Mouse (Mus musculus): ENCODE measurements around the gene Col9a2. TPM values are rescaled to one million over a fixed set of nuclear protein-coding genes. Genes with fewer than 3 reads are reported as not detected.

The Col9a2 gene
- polyA plus RNA-seq (2015; fragmentation: Nextera tagmentation; extraction: Ambion mirVana) = 12.3 and 12.5 TPM in 2 replicates

DNA sequence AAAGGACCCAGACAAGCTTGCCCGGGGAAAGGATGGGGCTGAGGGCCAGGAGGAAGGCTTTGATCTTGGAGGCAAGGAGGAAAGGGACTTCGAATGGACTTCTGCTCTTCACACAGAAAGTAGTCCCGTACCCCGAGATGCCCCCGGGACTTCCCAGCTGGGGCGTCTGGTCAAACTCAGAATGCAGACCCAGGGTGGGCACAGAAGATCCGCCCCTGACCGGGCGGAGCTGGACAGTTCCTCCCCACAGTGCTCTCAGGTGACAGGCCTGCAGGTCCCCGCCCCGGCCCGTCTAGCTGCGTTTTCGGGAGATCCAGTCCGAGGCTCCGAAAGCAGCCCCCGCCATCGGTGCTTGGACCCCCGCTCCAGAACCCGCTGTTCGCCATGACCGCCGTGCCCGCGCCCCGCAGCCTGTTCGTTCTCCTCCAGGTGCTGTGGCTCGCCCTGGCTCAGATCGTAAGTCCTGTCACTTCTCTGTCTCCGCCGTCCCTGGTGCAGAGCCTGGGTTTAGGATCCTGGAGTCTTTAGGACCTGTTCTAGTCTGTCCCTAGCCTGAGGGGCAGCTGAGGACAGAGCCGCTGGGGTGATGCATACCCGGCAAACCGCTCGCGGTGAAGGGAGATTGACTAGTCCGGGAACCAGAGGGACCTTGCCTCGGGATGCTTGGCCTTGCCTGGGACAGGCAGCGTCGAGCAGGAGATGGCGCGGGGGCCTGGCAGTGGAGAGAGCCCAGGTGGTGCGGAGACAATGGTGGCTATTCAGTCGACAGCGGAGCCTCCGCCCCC is at the start of gene Col9a2:
Col9a2 (plus strand) TSS at position 55 of the 785 bp plus-strand sequence.
- WGBS = 4% methylated on average over 43 of the region's 46 CpGs
- H3K4me3 ChIP-seq = peak within 1 kb of the TSS; percentile 43
- no peak for ATAC-seq (ENCODE audit: borderline replicate concordance, extremely low read depth, low FRiP score, low TSS enrichment)
- H3K4me2 ChIP-seq = peak within 1 kb of the TSS; percentile 77
- peak within 1 kb of the TSS; percentile 44 for H3K9ac ChIP-seq
- no peaks in the 10 kb centered on the region for H3K9me3 ChIP-seq
- H3K36me3 ChIP-seq = no peaks in the 10 kb centered on the region
- no peak within 1 kb of the TSS for H3K27ac ChIP-seq
- peaks cover 24% of the 10 kb centered on the region for H3K27me3 ChIP-seq
- peaks cover 28% of the 10 kb centered on the region for H3K4me1 ChIP-seq

DNA sequence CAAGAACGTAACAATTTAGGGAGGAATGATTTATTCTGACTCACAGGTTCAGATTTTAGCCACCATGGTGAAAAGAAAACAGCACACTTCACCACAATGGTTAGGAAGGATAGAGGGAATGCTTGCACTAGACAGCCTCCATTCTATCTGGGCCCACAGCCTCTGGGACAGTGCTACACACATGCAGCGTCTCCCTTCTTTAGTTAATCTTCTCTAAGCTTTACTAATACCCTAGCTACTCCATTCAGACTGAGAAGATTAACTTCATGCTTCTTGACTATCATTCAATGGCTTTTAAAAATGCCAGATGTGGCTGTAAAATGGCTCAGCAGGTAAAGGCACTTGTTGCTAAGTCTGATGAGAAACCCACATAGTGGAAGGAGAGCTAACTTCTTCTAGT is 46.9 kb upstream of the Col9a2 start:
- Histone ChIP-seq H3K4me2 (no peak overlapping the region), H3K36me3 (no peaks in the 10 kb centered on the region), H3K4me3 (no peak overlapping the region), H3K9ac (no peak overlapping the region), H3K4me1 (peaks cover 17% of the 10 kb centered on the region), H3K9me3 (no peaks in the 10 kb centered on the region), H3K27ac (no peak overlapping the region), H3K27me3 (no peaks in the 10 kb centered on the region)
- WGBS = 81% methylated on average over 2 of the region's 2 CpGs
- no peak for ATAC-seq (ENCODE audit: borderline replicate concordance, extremely low read depth, low FRiP score, low TSS enrichment)

DNA sequence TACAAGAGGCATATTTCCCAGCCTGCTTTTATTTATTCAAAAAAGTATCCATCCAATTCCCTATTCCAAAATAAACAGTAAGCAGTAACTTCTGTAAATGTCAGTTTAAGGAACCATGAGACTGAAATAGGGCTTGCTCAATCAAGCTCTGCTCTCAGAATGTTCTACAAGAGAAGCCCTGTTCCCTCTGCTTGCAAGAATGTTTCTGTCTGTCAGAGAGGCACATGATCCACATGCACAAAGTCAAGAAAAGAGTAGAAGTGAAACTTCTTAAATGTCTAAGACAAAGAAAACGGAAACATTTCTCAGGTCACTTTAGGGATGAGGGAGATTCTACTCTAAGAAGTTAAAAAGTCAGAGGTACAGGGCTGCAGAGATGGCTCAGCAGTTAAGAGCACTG is 46.2 kb upstream of the Col9a2 start:
- H3K4me1 ChIP-seq = peaks cover 17% of the 10 kb centered on the region
- no peak overlapping the region for H3K4me3 ChIP-seq
- no peak overlapping the region for H3K27ac ChIP-seq
- no peak overlapping the region for H3K9ac ChIP-seq
- no peak overlapping the region for H3K4me2 ChIP-seq
- no peak for ATAC-seq (ENCODE audit: borderline replicate concordance, extremely low read depth, low FRiP score, low TSS enrichment)
- no peaks in the 10 kb centered on the region for H3K9me3 ChIP-seq
- H3K27me3 ChIP-seq = no peaks in the 10 kb centered on the region
- H3K36me3 ChIP-seq = no peaks in the 10 kb centered on the region
- WGBS = 82% methylated on average over 1 of the region's 1 CpGs

DNA sequence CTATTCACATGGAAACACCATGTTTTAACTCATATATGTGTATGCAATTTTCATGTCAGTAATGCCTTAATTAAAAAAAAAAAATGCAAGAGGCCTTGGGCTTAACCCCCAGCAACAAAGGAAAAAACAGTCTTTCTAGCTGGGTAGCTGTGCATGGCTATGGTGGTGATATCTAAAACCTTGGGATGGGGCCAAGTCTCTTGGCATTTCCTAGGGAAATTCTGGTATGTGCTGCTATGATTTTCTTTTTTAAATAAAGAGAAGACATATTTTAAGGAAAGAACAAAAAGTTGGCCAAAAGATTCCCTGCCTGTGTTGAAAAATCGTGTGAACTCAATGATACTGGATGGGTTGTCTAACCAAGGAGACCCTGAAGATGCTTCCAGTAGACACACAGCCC is 43.3 kb upstream of the Col9a2 start:
- Histone ChIP-seq H3K4me1 (peaks cover 24% of the 10 kb centered on the region), H3K36me3 (no peaks in the 10 kb centered on the region), H3K4me3 (no peak overlapping the region), H3K27me3 (no peaks in the 10 kb centered on the region), H3K9ac (no peak overlapping the region), H3K4me2 (no peak overlapping the region), H3K9me3 (no peaks in the 10 kb centered on the region), H3K27ac (peak overlapping the region; percentile 50)
- no peak for ATAC-seq (ENCODE audit: borderline replicate concordance, extremely low read depth, low FRiP score, low TSS enrichment)
- 43% methylated on average over 1 of the region's 1 CpGs for WGBS

DNA sequence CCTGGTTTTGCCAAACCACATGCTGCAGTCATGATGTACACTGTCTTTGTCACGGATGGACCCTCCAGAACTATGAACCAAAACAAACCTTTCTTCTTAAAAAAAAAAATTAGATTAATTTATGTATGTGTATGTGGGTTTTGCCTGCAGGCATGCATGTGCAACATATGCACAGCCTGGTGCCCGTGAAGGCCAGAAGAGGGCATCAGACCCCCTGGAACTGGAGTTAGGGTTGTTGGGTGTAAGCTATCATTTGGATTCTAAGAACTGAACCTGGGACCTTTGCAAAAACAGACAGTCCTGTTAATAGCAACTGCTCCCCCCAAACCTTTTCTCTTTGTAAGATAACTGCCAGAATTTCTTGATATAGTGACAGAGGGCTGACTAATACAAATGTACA is 38.1 kb upstream of the Col9a2 start:
- H3K9ac ChIP-seq = no peak overlapping the region
- no peak for ATAC-seq (ENCODE audit: borderline replicate concordance, extremely low read depth, low FRiP score, low TSS enrichment)
- no peaks in the 10 kb centered on the region for H3K36me3 ChIP-seq
- 80% methylated on average over 2 of the region's 2 CpGs for WGBS
- H3K27me3 ChIP-seq = no peaks in the 10 kb centered on the region
- no peak overlapping the region for H3K4me3 ChIP-seq
- H3K9me3 ChIP-seq = no peaks in the 10 kb centered on the region
- no peak overlapping the region for H3K4me2 ChIP-seq
- no peak overlapping the region for H3K27ac ChIP-seq
- peaks cover 57% of the 10 kb centered on the region for H3K4me1 ChIP-seq

DNA sequence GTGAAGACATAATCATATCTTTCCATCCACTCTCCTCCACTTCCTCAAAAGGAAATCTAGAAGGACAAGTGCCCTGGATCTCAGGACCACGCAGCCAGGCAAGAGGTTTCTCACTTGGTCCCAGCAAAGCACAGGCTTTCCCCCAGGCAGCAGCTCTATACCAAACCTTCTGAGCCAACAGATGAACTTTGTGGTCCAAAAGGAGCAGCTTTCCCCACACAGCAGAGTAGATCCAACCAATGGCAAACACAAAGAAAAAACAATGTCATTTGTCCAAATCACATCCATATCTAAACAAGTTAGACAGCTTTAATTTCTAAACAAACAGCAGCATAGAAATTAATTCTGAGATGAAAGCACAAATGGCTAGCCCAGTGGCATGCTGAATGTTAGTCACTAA is 37.5 kb upstream of the Col9a2 start:
- peak; percentile 58; the same call in 1 of the 2 replicates for ATAC-seq (ENCODE audit: borderline replicate concordance, extremely low read depth, low FRiP score, low TSS enrichment)

DNA sequence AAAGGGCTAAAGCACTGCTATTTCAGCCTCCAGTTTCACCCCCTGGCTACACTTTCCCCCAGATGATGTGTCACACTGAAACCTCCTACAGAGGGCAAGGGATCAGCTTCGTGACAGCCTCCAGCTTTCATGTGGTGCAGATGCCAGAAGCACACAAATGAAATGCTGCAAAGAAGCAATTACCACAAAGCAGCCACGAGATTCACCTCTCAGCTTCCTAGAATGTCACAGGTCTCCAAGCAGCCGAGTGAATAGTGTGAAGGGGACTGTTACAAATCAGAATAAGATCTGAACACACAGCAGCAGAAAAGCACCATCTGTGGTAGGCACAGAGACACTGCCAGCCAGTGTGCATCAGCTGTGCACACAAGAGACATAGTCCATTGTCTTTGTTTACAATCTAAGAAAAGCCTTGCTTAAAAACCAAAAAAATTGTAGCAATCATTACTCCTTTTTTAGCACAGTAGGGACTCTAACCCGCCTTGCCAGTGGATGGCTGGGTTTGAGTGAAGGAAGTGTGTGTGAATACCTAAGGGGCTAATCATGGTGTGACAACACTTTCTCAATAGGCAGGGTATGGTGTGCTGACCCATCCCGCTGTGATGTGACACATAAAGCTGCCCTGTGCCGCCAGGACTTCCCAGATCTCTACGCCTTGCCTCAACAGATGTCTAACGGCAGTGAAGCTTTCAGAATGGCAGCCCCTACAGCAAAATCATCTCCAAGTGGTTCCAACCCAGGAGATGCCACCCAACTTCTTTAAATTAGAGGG is 36.6 kb upstream of the Col9a2 start:
- Histone ChIP-seq H3K4me2 (peak overlapping the region; percentile 15; the same call in 1 of the 2 replicates), H3K27ac (peak overlapping the region; percentile 49), H3K36me3 (no peaks in the 10 kb centered on the region), H3K9me3 (no peaks in the 10 kb centered on the region), H3K4me1 (peaks cover 46% of the 10 kb centered on the region), H3K9ac (no peak overlapping the region), H3K27me3 (no peaks in the 10 kb centered on the region), H3K4me3 (no peak overlapping the region)
- ATAC-seq (ENCODE audit: borderline replicate concordance, extremely low read depth, low FRiP score, low TSS enrichment) = peak; percentile 81; the same call in 1 of the 2 replicates
- WGBS = 31% methylated on average over 8 of the region's 8 CpGs

More for the DNA sequence above, 37.5 kb upstream of the Col9a2 start:
- no peak overlapping the region for H3K4me3 ChIP-seq
- peak overlapping the region; percentile 49 for H3K27ac ChIP-seq
- H3K36me3 ChIP-seq = no peaks in the 10 kb centered on the region
- H3K4me1 ChIP-seq = peaks cover 51% of the 10 kb centered on the region
- 27% methylated on average over 1 of the region's 1 CpGs for WGBS
- H3K9ac ChIP-seq = no peak overlapping the region
- no peak overlapping the region for H3K4me2 ChIP-seq
- no peaks in the 10 kb centered on the region for H3K27me3 ChIP-seq
- no peaks in the 10 kb centered on the region for H3K9me3 ChIP-seq

DNA sequence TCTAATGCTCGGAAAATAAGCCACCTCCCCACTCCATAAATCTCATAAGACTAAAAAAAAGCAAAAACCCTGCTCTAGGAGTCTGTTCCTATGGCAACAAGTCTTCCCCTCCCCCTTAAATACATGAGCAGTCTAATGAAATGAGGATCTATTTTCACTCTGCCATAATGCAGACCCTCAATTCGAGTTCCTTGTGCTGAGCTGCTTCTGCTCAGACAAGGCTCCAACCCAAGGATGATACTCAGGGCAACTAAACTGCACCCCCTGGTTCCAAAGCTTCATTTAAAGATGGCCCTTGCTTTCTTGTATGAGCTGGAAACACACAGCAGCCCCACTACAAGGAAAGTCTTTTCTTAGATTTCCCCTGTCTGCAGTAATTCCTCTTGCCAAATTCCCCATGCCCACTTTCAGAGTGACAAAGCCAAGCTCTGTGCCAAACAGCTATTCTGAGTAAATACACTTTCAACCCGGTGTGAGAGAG is 35.5 kb upstream of the Col9a2 start:
- Histone ChIP-seq H3K4me1 (peaks cover 46% of the 10 kb centered on the region), H3K36me3 (no peaks in the 10 kb centered on the region), H3K9me3 (no peaks in the 10 kb centered on the region), H3K9ac (no peak overlapping the region), H3K4me3 (no peak overlapping the region), H3K27me3 (no peaks in the 10 kb centered on the region), H3K4me2 (no peak overlapping the region), H3K27ac (peak overlapping the region; percentile 10; the same call in 1 of the 2 replicates)
- 17% methylated on average over 3 of the region's 3 CpGs for WGBS
- no peak for ATAC-seq (ENCODE audit: borderline replicate concordance, extremely low read depth, low FRiP score, low TSS enrichment)

DNA sequence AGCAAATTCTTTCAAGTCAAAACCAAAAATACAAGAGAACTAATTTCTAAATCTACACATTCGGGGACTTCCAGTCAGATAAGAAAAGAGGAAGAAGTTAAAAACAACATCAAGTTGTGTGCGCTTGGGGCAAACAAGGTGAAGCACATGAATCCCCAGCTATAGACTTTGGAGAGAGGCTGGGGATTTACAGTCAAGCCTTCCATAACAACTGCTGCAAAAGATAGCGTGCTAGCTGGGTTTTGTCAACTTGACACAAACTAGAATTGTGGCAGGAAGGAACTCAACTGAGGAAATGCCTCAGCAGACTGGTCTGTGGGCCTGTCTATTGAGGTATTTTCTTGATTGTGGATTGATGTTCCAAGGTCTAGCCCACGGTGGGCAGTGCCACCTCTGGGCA is 34.5 kb upstream of the Col9a2 start:
- no peak overlapping the region for H3K4me3 ChIP-seq
- no peaks in the 10 kb centered on the region for H3K27me3 ChIP-seq
- 65% methylated on average over 4 of the region's 4 CpGs for WGBS
- no peaks in the 10 kb centered on the region for H3K9me3 ChIP-seq
- no peak for ATAC-seq (ENCODE audit: borderline replicate concordance, extremely low read depth, low FRiP score, low TSS enrichment)
- no peak overlapping the region for H3K27ac ChIP-seq
- H3K36me3 ChIP-seq = no peaks in the 10 kb centered on the region
- H3K4me2 ChIP-seq = no peak overlapping the region
- H3K4me1 ChIP-seq = peaks cover 46% of the 10 kb centered on the region
- no peak overlapping the region for H3K9ac ChIP-seq

DNA sequence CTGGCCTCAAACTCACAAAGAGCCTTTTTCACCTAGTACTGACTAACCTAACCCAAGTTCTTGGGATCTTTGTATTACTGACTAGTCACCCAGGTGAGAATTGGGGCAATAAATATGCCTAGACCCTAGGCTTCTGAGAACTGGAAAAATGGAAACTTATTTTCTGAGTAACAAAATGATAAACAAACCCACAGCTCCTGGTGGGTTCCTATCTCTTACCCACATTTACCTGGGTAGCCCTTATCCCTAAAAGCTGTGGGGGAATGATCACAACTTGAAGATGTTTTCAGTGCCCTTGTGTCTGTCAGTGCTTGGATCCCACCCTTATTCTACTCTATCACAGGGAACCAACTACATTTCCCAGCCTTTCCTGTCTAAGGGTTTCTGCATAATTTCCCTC is 32.2 kb upstream of the Col9a2 start:
- Histone ChIP-seq H3K27me3 (no peaks in the 10 kb centered on the region), H3K9ac (no peak overlapping the region), H3K4me2 (no peak overlapping the region), H3K9me3 (no peaks in the 10 kb centered on the region), H3K4me1 (peaks cover 30% of the 10 kb centered on the region), H3K4me3 (no peak overlapping the region), H3K27ac (no peak overlapping the region), H3K36me3 (no peaks in the 10 kb centered on the region)
- ATAC-seq (ENCODE audit: borderline replicate concordance, extremely low read depth, low FRiP score, low TSS enrichment) = no peak

DNA sequence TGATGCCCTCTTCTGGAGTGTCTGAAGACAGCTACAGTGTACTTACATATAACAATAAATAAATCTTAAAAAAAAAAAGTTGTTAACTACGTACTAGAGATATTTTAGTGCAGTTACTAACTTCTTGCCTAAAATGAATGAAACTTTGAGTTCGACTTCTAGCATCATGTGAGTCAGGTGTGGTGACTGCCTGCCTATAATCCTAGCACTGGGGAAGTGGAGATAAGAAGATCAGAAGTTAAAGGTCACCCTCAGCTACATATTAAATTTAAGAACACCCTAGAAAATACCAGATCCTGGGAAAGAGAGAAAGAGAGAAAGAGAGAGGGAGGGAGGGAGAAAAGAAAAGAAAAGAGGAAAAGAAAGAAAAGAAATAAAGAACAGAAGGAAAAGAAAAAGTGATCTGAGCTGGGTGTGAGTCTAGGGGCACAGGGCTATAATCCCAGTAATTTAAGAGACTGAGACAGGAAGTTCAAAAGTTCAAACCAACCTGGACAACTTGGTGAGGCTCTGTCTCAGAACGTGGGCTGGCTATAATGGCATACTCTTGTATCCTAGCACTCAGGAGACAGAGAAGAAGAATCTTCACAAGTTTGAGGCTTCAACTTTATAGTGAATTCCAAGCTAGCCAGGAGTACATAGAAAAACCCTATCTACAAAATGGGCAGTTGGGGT is 31.0 kb upstream of the Col9a2 start:
- H3K4me3 ChIP-seq = no peak overlapping the region
- WGBS = 60% methylated on average over 3 of the region's 3 CpGs
- no peak overlapping the region for H3K27ac ChIP-seq
- H3K9ac ChIP-seq = no peak overlapping the region
- no peak overlapping the region for H3K4me2 ChIP-seq
- no peaks in the 10 kb centered on the region for H3K9me3 ChIP-seq
- H3K4me1 ChIP-seq = peaks cover 19% of the 10 kb centered on the region
- no peak for ATAC-seq (ENCODE audit: borderline replicate concordance, extremely low read depth, low FRiP score, low TSS enrichment)
- no peaks in the 10 kb centered on the region for H3K27me3 ChIP-seq
- no peaks in the 10 kb centered on the region for H3K36me3 ChIP-seq

Data from lung, embryonic 15.5 days (tissue).